Mouse (Mus musculus) heart, adult 11 months (tissue): Measurements from ENCODE around the gene Chst1.

Source experiments
- DNase-seq: peaks from one replicate; pipeline ENCODE4 v3.0.0; 2022

Gene Chst1

GRCm38 (mm10) chr2:92609704-92610379 lies 10.3 kb downstream of the Chst1 start:
- no peak for DNase-seq

- DNase-seq = peak; percentile 88
Observed at GRCm38 (mm10) chr2:92613645-92614044, 14.1 kb downstream of the Chst1 start.

- DNase-seq = no peak
Observed at GRCm38 (mm10) chr2:92614106-92614505, 14.6 kb downstream of the Chst1 start.

GRCm38 (mm10) chr2:92617077-92617756 lies 17.7 kb downstream of the Chst1 start:
- no peak for DNase-seq

- DNase-seq = peak; percentile 92
Observed at GRCm38 (mm10) chr2:92618016-92618415, 18.5 kb downstream of the Chst1 start.

GRCm38 (mm10) chr2:92627633-92628032 lies 28.1 kb downstream of the Chst1 start:
- DNase-seq = peak; percentile 80

GRCm38 (mm10) chr2:92630799-92631198 lies 31.3 kb downstream of the Chst1 start:
- peak; percentile 85 for DNase-seq

GRCm38 (mm10) chr2:92632027-92632426 lies 32.5 kb downstream of the Chst1 start:
- no peak for DNase-seq

GRCm38 (mm10) chr2:92640555-92640954 lies 41.0 kb downstream of the Chst1 start:
- DNase-seq = no peak

GRCm38 (mm10) chr2:92645282-92646037 lies 46.0 kb downstream of the Chst1 start:
- peak; percentile 99 for DNase-seq

GRCm38 (mm10) chr2:92649154-92649801 lies 49.8 kb downstream of the Chst1 start:
- no peak for DNase-seq

GRCm38 (mm10) chr2:92650428-92650827 lies 50.9 kb downstream of the Chst1 start:
- no peak for DNase-seq

- DNase-seq = peak; percentile 83
Observed at GRCm38 (mm10) chr2:92651294-92651816, 51.8 kb downstream of the Chst1 start.

GRCm38 (mm10) chr2:92657189-92657588 lies 57.7 kb downstream of the Chst1 start:
- no peak for DNase-seq

- DNase-seq = no peak
Observed at GRCm38 (mm10) chr2:92658293-92659150, 59.0 kb downstream of the Chst1 start.

GRCm38 (mm10) chr2:92659491-92660035 lies 60.1 kb downstream of the Chst1 start:
- DNase-seq = peak; percentile 97

GRCm38 (mm10) chr2:92662534-92663068 lies 63.1 kb downstream of the Chst1 start:
- DNase-seq = no peak
